Mouse (Mus musculus) neural tube, embryonic 11.5 days (tissue): ENCODE results near the gene Plekhj1. TPM values are rescaled to one million over a fixed set of nuclear protein-coding genes. Genes with fewer than 3 reads are reported as not detected.
"Not testable (repeated sequence)": the region's sequence is repeated elsewhere in the genome, so short reads cannot be mapped to it uniquely, and the experiment has no call there.

Source experiments
- ATAC-seq: fragments of 200-750 bp; cut with Nextera tagmentation; 2 replicates; pipeline ENCODE4 v1.8.0; 2017; ENCODE audit warnings: moderate number of reproducible peaks, mild to moderate bottlenecking, moderate TSS enrichment, moderate library complexity; ENCODE audit not compliant: insufficient read depth, low FRiP score, low TSS enrichment
- DNase-seq: peaks from one replicate; pipeline ENCODE4 v3.0.0-alpha.2; 2015; ENCODE audit warnings: low spot score
- H3K27ac ChIP-seq: fragments of 300-500 bp; sonication (generic); 2 replicates; pipeline ENCODE4 v1.5.1; 2014; ENCODE audit warnings: low read depth, mild to moderate bottlenecking, low read length
- H3K27me3 ChIP-seq: fragments of 300-500 bp; sonication (generic); 2 replicates; pipeline ENCODE4 v1.6.1; 2014; ENCODE audit warnings: mild to moderate bottlenecking, low read length, mixed read lengths; ENCODE audit not compliant: control insufficient read depth, insufficient read depth
- H3K36me3 ChIP-seq: fragments of 300-500 bp; sonication (generic); 2 replicates; pipeline ENCODE4 v1.6.1; 2014; ENCODE audit warnings: mild to moderate bottlenecking, low read length, moderate library complexity, mixed read lengths; ENCODE audit not compliant: control insufficient read depth, insufficient read depth
- H3K4me1 ChIP-seq: fragments of 300-500 bp; sonication (generic); 2 replicates; pipeline ENCODE4 v1.6.1; 2014; ENCODE audit warnings: low read length, mixed read lengths; ENCODE audit not compliant: control insufficient read depth, insufficient read depth
- H3K4me2 ChIP-seq: fragments of 300-500 bp; sonication (generic); 2 replicates; pipeline ENCODE4 v1.6.1; 2014; ENCODE audit warnings: low read depth, mild to moderate bottlenecking, moderate library complexity
- H3K4me3 ChIP-seq: fragments of 300-500 bp; sonication (generic); 2 replicates; pipeline ENCODE4 v1.5.1; 2014; ENCODE audit warnings: low read depth, low read length
- H3K9ac ChIP-seq: fragments of 300-500 bp; sonication (generic); 2 replicates; pipeline ENCODE4 v1.6.1; 2014; ENCODE audit warnings: mild to moderate bottlenecking, low read length
- H3K9me3 ChIP-seq: fragments of 300-500 bp; sonication (generic); 2 replicates; pipeline ENCODE4 v1.6.1; 2016; ENCODE audit warnings: low read length; ENCODE audit not compliant: control insufficient read depth
- WGBS: fragments of 180-500 bp; shearing (Covaris S2); extraction: QIAGEN DNeasy Blood & Tissue Kit; methylation state at CpG from one replicate; pipeline ENCODE4 v1.1.7; 2014; 5-methylcytosine and 5-hydroxymethylcytosine counted together
- polyA plus RNA-seq: library from polyadenylated mRNA; unstranded; fragments of >200 nt; fragmentation: Nextera tagmentation; extraction: Ambion mirVana; gene quantifications from 2 replicates; pipeline ENCODE4 v1.2.1, GENCODE M21; 2014

Gene Plekhj1
- polyA plus RNA-seq, 1 experiment from 2014 or later, result 153 TPM

DNA sequence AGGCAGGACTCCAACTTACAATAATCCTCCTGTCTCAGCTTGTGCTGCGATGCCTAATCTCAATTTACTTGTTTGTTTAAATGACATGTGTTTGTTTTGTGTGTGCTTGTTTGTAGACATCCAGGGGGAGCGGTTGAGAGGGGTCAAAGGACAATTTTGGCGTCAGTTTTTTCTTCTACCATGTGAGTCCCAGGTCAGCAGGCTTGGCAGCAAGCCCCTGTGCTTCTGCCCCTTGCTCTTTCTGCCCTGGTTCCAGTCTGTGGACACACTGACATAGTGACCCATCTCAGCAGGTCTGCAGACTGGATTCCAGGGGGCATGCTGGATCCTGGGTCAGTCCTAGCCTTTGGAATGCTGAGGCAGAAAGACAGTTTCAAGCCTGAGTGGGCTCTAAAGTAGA is 21.0 kb upstream of the Plekhj1 start:
- Histone ChIP-seq H3K36me3 (no peaks in the 10 kb centered on the region), H3K9me3 (no peaks in the 10 kb centered on the region), H3K4me2 (no peak overlapping the region), H3K27me3 (no peaks in the 10 kb centered on the region), H3K4me1 (no peaks in the 10 kb centered on the region), H3K4me3 (no peak overlapping the region), H3K27ac (no peak overlapping the region), H3K9ac (no peak overlapping the region)
- WGBS, result 72% methylated on average over 3 of the region's 3 CpGs
- ATAC-seq (no peak), DNase-seq (no peak)

- no peaks in the 10 kb centered on the region for H3K4me1 ChIP-seq
- H3K4me2 ChIP-seq, result no peak overlapping the region
- no peak overlapping the region for H3K9ac ChIP-seq
- no peak for ATAC-seq
- no peak for DNase-seq
- no peak overlapping the region for H3K4me3 ChIP-seq
- no peak overlapping the region for H3K27ac ChIP-seq
- H3K27me3 ChIP-seq, result no peaks in the 10 kb centered on the region
- 61% methylated on average over 6 of the region's 6 CpGs for WGBS
- no peaks in the 10 kb centered on the region for H3K9me3 ChIP-seq
- H3K36me3 ChIP-seq, result no peaks in the 10 kb centered on the region
Measured at GRCm38 (mm10) chr10:80818599-80819281, 20.3 kb upstream of the Plekhj1 start.

DNA sequence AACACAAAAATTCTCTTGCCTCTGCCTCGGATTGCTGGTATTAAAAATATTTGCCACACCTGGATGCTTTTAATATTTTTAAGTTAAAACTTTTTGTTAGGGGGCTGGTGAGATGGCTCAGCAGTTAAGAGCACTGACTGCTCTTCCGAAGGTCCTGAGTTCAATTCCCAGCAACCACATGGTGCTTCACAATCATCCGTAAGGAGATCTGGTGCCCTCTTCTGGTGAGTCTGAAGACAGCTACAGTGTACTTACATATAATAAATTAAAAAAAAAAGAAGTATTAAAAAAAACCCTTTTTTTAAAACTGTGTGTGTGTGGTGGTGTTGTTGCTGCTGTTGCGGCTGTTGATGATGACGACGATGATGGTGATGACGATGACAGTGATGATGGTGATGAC is 19.5 kb upstream of the Plekhj1 start:
- DNase-seq, result not testable (repeated sequence)

DNA sequence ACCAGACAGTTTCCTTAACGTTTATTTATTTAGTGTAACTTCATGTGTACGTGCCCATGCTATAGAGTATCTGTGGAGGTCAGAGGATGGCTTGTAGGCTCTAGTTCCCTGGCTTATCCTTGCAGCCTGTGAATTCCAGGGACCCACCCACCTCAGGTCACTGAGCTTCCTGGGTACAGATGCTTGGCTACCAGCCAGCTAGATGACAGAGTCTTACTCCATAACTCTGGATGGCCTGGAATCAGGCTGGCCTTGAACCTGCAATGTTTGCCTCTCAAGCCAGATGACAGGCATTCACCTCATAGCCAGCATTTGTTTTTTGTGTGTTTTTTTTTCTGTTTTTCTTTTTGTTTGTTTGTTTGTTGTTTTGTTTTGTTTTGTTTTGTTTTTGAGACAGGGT is 18.7 kb upstream of the Plekhj1 start:
- Histone ChIP-seq H3K4me1 (no peaks in the 10 kb centered on the region), H3K27me3 (no peaks in the 10 kb centered on the region), H3K4me2 (no peak overlapping the region), H3K36me3 (no peaks in the 10 kb centered on the region), H3K9ac (no peak overlapping the region), H3K27ac (no peak overlapping the region), H3K4me3 (no peak overlapping the region), H3K9me3 (no peaks in the 10 kb centered on the region)
- no peak for DNase-seq
- 69% methylated on average over 2 of the region's 2 CpGs for WGBS
- no peak for ATAC-seq

More for the DNA sequence above, 19.5 kb upstream of the Plekhj1 start:
- H3K36me3 ChIP-seq, H3K27ac ChIP-seq, H3K4me3 ChIP-seq, H3K4me2 ChIP-seq, H3K9ac ChIP-seq, ATAC-seq, H3K27me3 ChIP-seq, H3K9me3 ChIP-seq, H3K4me1 ChIP-seq: not testable (repeated sequence)
- WGBS, result 85% methylated on average over 7 of the region's 7 CpGs

DNA sequence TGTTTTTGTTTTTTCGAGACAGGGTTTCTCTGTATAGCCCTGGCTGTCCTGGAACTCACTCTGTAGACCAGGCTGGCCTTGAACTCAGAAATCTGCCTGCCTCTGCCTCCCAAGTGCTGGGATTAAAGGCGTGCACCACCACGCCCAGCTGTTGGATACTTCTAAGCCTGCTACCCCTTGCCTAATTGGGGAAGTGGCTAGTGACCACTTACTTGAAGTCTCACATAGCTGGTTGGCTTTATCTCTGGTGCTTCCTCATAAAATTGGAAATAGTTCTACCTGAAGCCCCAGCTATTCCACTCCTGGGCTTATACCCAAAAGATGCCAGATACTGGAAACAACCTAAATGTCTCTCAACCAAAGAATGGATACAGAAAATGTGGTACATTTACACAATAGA is 17.9 kb upstream of the Plekhj1 start:
- H3K9ac ChIP-seq, H3K4me3 ChIP-seq, H3K9me3 ChIP-seq, H3K4me2 ChIP-seq, H3K27ac ChIP-seq, ATAC-seq, H3K27me3 ChIP-seq, DNase-seq, H3K4me1 ChIP-seq, H3K36me3 ChIP-seq: not testable (repeated sequence)
- WGBS, result 78% methylated on average over 3 of the region's 3 CpGs

DNA sequence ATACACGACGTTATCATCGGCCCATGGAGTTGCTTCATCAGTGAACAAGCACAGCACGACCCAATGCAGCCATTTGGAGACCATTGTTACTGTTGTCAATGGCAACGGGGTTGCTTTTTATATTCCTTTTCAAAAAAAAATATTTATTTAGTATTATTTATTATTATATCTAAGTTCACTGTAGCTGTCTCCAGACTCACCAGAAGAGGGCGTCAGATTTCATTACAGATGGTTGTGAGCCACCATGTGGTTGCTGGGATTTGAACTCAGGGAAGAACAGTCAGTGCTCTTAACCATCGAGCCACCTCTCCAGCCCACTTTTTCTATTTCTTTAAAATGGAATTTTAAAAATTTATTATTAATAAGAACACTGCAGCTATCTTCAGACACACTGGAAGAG is 16.4 kb upstream of the Plekhj1 start:
- H3K4me3 ChIP-seq, result no peak overlapping the region
- DNase-seq, result no peak
- 74% methylated on average over 7 of the region's 7 CpGs for WGBS

DNA sequence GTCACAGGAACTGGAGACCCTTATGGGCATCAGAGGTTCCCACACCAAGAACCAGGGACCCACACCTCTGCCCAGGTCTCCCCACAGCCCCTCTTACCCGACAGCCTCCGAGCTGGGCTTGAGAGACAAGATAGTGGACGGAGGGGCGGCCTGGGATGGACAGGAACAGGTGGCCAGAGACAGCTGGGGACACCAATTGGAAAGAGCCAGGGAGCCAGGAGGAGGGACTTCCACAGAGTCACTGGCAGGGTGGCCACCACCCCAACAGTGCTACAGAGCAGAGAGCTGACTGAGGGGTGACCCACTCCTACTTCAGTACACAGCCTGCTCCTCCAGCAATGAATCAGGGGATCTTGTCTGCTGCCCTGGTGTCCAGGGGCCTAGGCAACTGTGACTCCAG is 14.9 kb upstream of the Plekhj1 start, which contains the start of gene Jsrp1:
Gene Jsrp1 (minus strand): TSS at position 133 of the 400 bp plus-strand sequence.
- DNase-seq, result no peak
- no peak within 1 kb of the TSS for H3K27ac ChIP-seq
- H3K36me3 ChIP-seq, result no peaks in the 10 kb centered on the region
- H3K27me3 ChIP-seq, result peaks cover 17% of the 10 kb centered on the region
- H3K4me3 ChIP-seq, result no peak within 1 kb of the TSS
- H3K4me2 ChIP-seq, result no peak within 1 kb of the TSS
- H3K9ac ChIP-seq, result no peak within 1 kb of the TSS
- ATAC-seq, result no peak
- H3K4me1 ChIP-seq, result peaks cover 11% of the 10 kb centered on the region; the same call in 1 of the 2 replicates
- 67% methylated on average over 4 of the region's 4 CpGs for WGBS
- H3K9me3 ChIP-seq, result no peaks in the 10 kb centered on the region

More for the DNA sequence above, 16.4 kb upstream of the Plekhj1 start:
- ATAC-seq, result no peak
- peaks cover 3% of the 10 kb centered on the region; the same call in 1 of the 2 replicates for H3K4me1 ChIP-seq
- no peak overlapping the region for H3K27ac ChIP-seq
- H3K9me3 ChIP-seq, result no peaks in the 10 kb centered on the region
- no peak overlapping the region for H3K4me2 ChIP-seq
- no peaks in the 10 kb centered on the region for H3K36me3 ChIP-seq
- no peak overlapping the region for H3K9ac ChIP-seq
- peaks cover 7% of the 10 kb centered on the region; the same call in 1 of the 2 replicates for H3K27me3 ChIP-seq

DNA sequence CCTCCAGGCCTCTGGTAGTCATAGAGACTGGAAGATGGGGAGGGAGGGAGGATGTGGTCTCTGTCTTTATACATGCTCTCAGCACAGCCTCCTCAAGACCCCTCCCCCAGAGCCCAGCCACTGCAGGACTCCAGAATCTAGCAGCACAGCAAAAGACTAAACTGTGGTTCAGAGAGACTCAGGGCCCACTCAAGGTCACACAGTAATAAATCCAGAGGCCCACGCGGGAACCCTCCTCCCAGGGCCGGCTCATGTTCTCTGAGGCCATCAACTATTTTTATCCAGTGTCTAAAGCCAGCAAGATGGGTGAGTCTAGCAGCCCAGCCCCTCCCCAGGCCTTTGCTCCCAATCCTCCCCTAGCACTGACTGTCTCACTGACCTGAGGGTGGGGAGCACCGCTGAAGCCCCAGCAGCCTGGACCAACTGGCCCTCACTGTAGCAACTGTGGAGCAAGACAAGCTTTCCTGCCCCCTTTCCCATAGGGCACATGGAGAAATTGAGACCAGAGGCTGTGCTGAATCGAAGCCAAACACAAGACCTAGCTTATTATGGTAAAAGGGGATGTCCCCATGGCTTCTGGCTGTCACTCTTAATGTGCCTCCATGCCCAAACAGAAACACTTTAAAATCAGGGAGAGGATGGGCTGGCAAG is 14.1 kb upstream of the Plekhj1 start:
- H3K9me3 ChIP-seq, result no peaks in the 10 kb centered on the region
- peaks cover 13% of the 10 kb centered on the region; the same call in 1 of the 2 replicates for H3K4me1 ChIP-seq
- no peaks in the 10 kb centered on the region for H3K36me3 ChIP-seq
- no peak for DNase-seq
- no peak for ATAC-seq
- H3K4me3 ChIP-seq, result no peak overlapping the region
- no peak overlapping the region for H3K27ac ChIP-seq
- no peak overlapping the region for H3K4me2 ChIP-seq
- H3K27me3 ChIP-seq, result peaks cover 21% of the 10 kb centered on the region
- no peak overlapping the region for H3K9ac ChIP-seq
- 61% methylated on average over 5 of the region's 5 CpGs for WGBS

DNA sequence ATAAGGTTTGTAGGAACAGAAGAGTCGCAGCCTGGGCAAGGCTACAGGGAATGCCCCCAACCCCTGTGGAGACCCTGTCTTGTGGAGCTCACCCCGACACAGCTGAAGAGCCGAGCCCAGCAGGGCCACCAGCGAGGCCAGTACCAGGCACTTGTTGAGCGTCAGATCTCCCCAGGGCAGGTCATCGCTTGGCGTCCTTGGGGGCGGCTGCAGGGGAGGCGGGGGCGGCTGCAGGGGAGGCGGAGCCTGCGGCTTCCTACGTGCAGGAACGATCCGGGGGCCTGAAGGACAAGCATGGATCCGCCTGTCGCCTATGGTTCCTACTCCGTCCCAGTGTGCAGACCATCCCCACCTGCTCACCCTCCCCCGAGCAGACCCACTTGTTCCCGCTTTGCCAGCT is 11.7 kb upstream of the Plekhj1 start:
- no peaks in the 10 kb centered on the region for H3K9me3 ChIP-seq
- H3K4me2 ChIP-seq, result no peak overlapping the region
- no peak overlapping the region for H3K27ac ChIP-seq
- no peaks in the 10 kb centered on the region; the same call in 1 of the 2 replicates for H3K36me3 ChIP-seq
- ATAC-seq (no peak), DNase-seq (no peak)
- H3K4me3 ChIP-seq, result no peak overlapping the region
- no peak overlapping the region for H3K9ac ChIP-seq
- H3K27me3 ChIP-seq, result peaks cover 21% of the 10 kb centered on the region
- 6% methylated on average over 18 of the region's 20 CpGs for WGBS
- peaks cover 25% of the 10 kb centered on the region for H3K4me1 ChIP-seq
